Mouse (Mus musculus) midbrain, embryonic 15.5 days (tissue): ENCODE measurements around the gene Birc6. TPM values are rescaled to one million over a fixed set of nuclear protein-coding genes. Genes with fewer than 3 reads are reported as not detected.
A peak's percentile ranks its signal among the peaks of the same experiment; 100 is the strongest.

Experiments
- ATAC-seq: fragments of 200-750 bp; cut with Nextera tagmentation; replicated peaks from 2 replicates; pipeline ENCODE4 v1.8.0; 2017; ENCODE audit warnings: moderate TSS enrichment
- H3K27ac ChIP-seq: fragments of 300-500 bp; sonication (generic); 2 replicates; pipeline ENCODE4 v1.5.1; 2015; ENCODE audit warnings: mild to moderate bottlenecking, inconsistent platforms
- H3K27me3 ChIP-seq: fragments of 300-500 bp; sonication (generic); replicated peaks from 2 replicates; pipeline ENCODE4 v1.6.1; 2015; ENCODE audit warnings: inconsistent platforms
- H3K36me3 ChIP-seq: fragments of 300-500 bp; sonication (generic); replicated peaks from 2 replicates; pipeline ENCODE4 v1.6.1; 2015; ENCODE audit warnings: inconsistent platforms
- H3K4me1 ChIP-seq: fragments of 300-500 bp; sonication (generic); 2 replicates; pipeline ENCODE4 v1.6.1; 2015; ENCODE audit warnings: inconsistent platforms
- H3K4me2 ChIP-seq: fragments of 300-500 bp; sonication (generic); 2 replicates; pipeline ENCODE4 v1.6.1; 2015; ENCODE audit warnings: inconsistent platforms, mild to moderate bottlenecking, moderate library complexity
- H3K4me3 ChIP-seq: fragments of 300-500 bp; sonication (generic); 2 replicates; pipeline ENCODE4 v1.5.1; 2015; ENCODE audit warnings: mild to moderate bottlenecking, inconsistent platforms
- H3K9ac ChIP-seq: fragments of 300-500 bp; sonication (generic); 2 replicates; pipeline ENCODE4 v1.6.1; 2015; ENCODE audit warnings: mild to moderate bottlenecking, inconsistent platforms
- H3K9me3 ChIP-seq: fragments of 300-500 bp; sonication (generic); 2 replicates; pipeline ENCODE4 v1.6.1; 2016; ENCODE audit warnings: inconsistent platforms
- WGBS: fragments of 180-500 bp; shearing (Covaris S2); methylation state at CpG from one replicate; pipeline ENCODE4 v1.1.7; 2015; ENCODE audit warnings: mixed read lengths; 5-methylcytosine and 5-hydroxymethylcytosine counted together
- polyA plus RNA-seq: library from polyadenylated mRNA; unstranded; fragments of >200 nt; fragmentation: Nextera tagmentation; extraction: Ambion mirVana; gene quantifications from 2 replicates; pipeline ENCODE4 v1.2.1, GENCODE M21; 2015

Birc6 gene
- polyA plus RNA-seq, 1 experiment from 2014 or later: 95.1 TPM

DNA sequence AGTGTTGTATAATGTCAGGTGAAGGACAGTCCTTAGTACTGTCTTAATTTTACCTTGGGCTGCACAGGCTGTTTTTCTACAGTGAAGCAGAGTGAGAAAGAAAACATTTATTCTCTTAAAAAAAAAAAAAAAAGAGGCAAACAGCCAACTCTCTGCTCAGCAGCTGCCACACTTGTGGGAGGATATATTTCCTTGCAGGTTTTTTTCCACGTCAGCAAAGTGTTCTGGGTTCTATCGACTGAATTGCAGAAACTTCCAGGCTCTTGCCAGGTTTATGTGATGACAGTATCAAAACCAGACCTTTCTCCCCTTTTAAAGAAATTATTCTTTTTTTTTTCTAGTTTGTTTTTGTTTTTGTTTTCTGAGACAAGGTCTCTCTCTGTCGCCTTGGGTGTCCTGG lies 188.5 kb downstream of the Birc6 start:
- ATAC-seq: no peak
- WGBS: 65% methylated on average over 3 of the region's 3 CpGs
- no peak overlapping the region for H3K9ac ChIP-seq
- no peaks in the 10 kb centered on the region; the same call in 1 of the 2 replicates for H3K27me3 ChIP-seq
- peak overlapping the region; percentile 73; the same call in 1 of the 2 replicates for H3K4me3 ChIP-seq
- peaks cover 14% of the 10 kb centered on the region for H3K4me1 ChIP-seq
- H3K4me2 ChIP-seq: peak overlapping the region; percentile 83
- no peaks in the 10 kb centered on the region for H3K36me3 ChIP-seq
- no peak overlapping the region for H3K27ac ChIP-seq
- H3K9me3 ChIP-seq: no peaks in the 10 kb centered on the region

DNA sequence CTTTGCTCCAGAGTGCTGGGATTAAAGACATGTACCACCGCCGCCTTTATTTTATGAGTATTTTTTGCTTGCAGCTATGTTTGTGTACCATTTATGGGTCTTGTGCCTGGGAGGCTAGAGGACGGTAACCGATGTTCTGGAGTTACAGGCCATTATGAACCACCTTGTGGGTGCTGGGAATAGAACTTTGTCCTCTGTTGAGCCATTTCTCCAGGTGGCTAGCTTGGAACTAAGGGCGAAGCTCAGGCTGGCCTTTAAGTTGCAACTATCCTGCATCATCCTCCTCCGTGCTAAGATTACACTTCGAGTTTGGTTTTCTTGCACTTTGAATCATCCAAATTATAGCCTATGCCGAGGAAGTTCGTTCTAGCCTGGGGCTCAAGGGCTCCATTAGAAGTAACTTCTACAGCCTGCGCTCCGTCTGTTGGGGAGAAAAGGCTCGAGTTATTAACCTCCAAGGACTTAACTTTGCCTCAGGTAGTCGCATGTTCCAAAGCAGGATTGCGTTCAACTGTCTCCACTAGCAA lies 189.1 kb downstream of the Birc6 start:
- Histone ChIP-seq H3K27ac (no peak overlapping the region), H3K4me3 (peak overlapping the region; percentile 73), H3K9ac (peak overlapping the region; percentile 7; the same call in 1 of the 2 replicates), H3K27me3 (no peaks in the 10 kb centered on the region; the same call in 1 of the 2 replicates), H3K9me3 (no peaks in the 10 kb centered on the region), H3K36me3 (0 out of 2 replicates have a peak, but pooled peaks cover 3% of the 10 kb centered on the region), H3K4me2 (peak overlapping the region; percentile 83), H3K4me1 (peaks cover 14% of the 10 kb centered on the region)
- 13% methylated on average over 14 of the region's 14 CpGs for WGBS
- ATAC-seq: peak; percentile 60

DNA sequence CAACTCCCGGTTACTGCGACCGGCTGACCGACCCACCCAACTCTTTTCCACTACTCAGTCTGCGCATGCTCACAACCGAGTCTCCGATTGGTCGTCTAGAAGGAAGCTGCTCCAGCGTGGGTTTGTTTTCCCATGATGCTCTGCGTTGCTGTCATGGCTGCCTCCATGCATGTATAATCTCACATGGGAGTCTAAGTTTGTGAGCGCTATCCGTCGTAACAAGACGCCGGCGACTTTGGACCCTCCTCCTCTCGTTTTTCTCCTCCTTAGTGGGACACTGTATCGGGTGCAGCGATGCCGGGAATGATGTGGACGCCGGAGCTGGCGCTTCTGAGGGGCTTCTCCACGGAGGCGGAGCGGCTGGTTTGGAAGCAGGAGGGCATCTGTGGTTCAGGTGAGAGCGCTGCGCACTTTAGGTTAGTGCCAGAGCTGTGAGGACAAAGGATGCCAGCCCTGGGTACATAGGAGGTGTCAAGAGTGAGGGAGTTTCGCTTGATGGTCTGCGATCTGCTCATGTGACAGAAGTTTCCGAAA lies 189.6 kb downstream of the Birc6 start, which contains the start of gene Ttc27:
Ttc27 (plus strand) TSS at position 115 of the 534 bp plus-strand sequence.
- ATAC-seq: peak; percentile 95
- Histone ChIP-seq H3K27ac (no peak within 1 kb of the TSS), H3K36me3 (0 out of 2 replicates have a peak, but pooled peaks cover 3% of the 10 kb centered on the region), H3K27me3 (no peaks in the 10 kb centered on the region; the same call in 1 of the 2 replicates), H3K9me3 (no peaks in the 10 kb centered on the region), H3K4me3 (peak within 1 kb of the TSS; percentile 73), H3K4me1 (peaks cover 14% of the 10 kb centered on the region), H3K4me2 (peak within 1 kb of the TSS; percentile 83), H3K9ac (peak within 1 kb of the TSS; percentile 49)
- WGBS: 1% methylated on average over 31 of the region's 31 CpGs

DNA sequence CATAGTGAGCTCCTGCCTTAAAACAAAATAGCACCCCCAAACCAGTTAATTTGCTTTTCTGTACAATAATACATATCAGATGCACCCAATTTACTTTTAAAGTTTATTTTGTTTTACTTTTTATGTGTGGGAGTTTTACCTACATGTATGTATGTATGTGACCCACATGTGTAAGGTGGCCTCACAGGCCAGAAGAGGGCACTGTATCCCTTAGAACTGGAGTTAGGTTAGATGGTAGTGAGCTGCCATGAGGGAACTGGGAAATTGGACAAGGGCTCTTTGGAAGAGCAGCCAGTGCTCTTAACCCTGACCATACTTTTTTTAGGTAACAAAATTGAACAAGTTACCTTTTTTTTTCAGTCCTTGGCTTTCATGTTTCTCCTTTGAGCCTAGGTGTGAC lies 204.8 kb downstream of the Birc6 start:
- no peak overlapping the region for H3K4me2 ChIP-seq
- H3K9ac ChIP-seq: no peak overlapping the region
- H3K4me1 ChIP-seq: no peaks in the 10 kb centered on the region
- H3K4me3 ChIP-seq: no peak overlapping the region
- H3K36me3 ChIP-seq: peaks cover 5% of the 10 kb centered on the region; the same call in 1 of the 2 replicates
- no peaks in the 10 kb centered on the region for H3K27me3 ChIP-seq
- H3K9me3 ChIP-seq: no peaks in the 10 kb centered on the region
- no peak overlapping the region for H3K27ac ChIP-seq
- no peak for ATAC-seq

DNA sequence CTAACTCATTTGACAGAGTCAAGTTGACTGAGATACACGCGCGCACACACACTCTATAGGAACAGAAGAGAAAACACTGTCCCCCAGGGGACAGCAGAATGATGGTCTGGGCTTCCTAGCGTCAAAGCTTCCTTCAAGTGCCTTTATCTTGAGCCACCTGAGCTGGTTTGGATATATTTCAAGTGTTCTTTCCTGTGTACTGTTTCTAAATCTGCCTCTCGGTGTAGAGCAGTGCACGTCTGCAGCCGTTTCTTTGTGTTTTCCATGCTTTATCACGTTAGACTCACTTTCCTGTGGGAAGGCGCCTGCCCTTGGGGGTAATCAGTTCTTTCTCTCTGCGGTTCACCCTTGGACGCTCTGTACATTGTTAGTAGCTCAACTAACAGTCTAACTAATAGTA lies 207.3 kb downstream of the Birc6 start:
- no peak overlapping the region for H3K4me3 ChIP-seq
- no peaks in the 10 kb centered on the region for H3K4me1 ChIP-seq
- ATAC-seq: no peak
- H3K4me2 ChIP-seq: no peak overlapping the region
- H3K27me3 ChIP-seq: no peaks in the 10 kb centered on the region
- 89% methylated on average over 11 of the region's 11 CpGs for WGBS
- H3K9me3 ChIP-seq: no peaks in the 10 kb centered on the region
- no peak overlapping the region for H3K27ac ChIP-seq
- peaks cover 6% of the 10 kb centered on the region; the same call in 1 of the 2 replicates for H3K36me3 ChIP-seq
- no peak overlapping the region for H3K9ac ChIP-seq

DNA sequence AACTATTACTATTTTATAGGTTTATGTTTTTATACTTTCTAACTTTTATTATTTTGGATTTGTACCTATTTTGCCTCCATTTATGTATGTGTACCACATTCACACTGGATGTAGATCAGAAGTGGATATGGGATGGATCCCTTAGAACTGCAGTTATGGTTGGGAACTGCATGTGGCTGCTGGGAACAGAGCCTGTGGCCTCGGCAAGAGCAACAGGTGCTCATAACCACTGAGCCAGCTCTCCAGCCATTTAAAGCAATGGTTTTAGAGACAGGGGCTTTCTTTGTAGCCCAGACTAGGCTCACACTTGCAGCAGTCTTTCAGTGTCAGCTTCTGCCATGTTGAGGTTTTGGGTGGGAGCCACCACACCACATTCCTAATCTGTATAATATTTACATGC lies 221.6 kb downstream of the Birc6 start:
- H3K27ac ChIP-seq: no peak overlapping the region
- H3K9ac ChIP-seq: no peak overlapping the region
- WGBS: 86% methylated on average over 1 of the region's 1 CpGs
- no peak overlapping the region for H3K4me2 ChIP-seq
- H3K36me3 ChIP-seq: no peaks in the 10 kb centered on the region
- no peaks in the 10 kb centered on the region for H3K27me3 ChIP-seq
- H3K4me3 ChIP-seq: no peak overlapping the region
- H3K9me3 ChIP-seq: no peaks in the 10 kb centered on the region
- no peak for ATAC-seq
- no peaks in the 10 kb centered on the region for H3K4me1 ChIP-seq

DNA sequence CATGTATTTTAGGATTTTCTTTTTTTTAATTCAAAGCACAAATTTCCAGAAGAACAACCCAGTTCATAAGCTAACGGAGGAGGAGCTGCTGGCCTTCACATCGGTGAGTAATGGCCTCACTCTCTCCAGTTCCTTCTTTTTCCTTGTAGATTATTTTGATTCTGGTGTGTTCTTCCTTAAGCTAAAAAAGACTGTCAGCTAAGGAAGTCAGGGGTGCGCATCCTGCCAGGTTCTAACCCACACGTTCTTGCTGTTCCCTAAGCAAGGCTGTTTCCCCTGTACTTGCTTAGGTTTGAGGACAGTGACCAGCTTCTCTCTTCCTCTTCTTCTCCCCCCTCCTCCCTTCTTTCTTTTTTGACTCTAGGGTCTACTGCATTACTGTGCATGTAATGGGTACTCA lies 222.9 kb downstream of the Birc6 start:
- Histone ChIP-seq H3K9ac (no peak overlapping the region), H3K4me1 (no peaks in the 10 kb centered on the region), H3K36me3 (no peaks in the 10 kb centered on the region), H3K27ac (no peak overlapping the region), H3K27me3 (no peaks in the 10 kb centered on the region), H3K4me2 (no peak overlapping the region), H3K4me3 (no peak overlapping the region), H3K9me3 (no peaks in the 10 kb centered on the region)
- WGBS: 91% methylated on average over 4 of the region's 4 CpGs
- no peak for ATAC-seq

Other genes with a start within 250 kb of the Birc6 start
- gene Memo1, start 232.8 kb upstream of the Birc6 start, polyA plus RNA-seq: 51.3 and 57.8 TPM in 2 replicates
- 182 and 191 TPM in 2 replicates for gene Dpy30, start 204.4 kb upstream of the Birc6 start, polyA plus RNA-seq
- gene Spast, start 189.3 kb upstream of the Birc6 start, polyA plus RNA-seq: 37.6 and 38.4 TPM in 2 replicates
- 32.3 and 33.0 TPM in 2 replicates for gene Slc30a6, start 132.7 kb upstream of the Birc6 start, polyA plus RNA-seq
- gene Nlrc4, start 69.2 kb upstream of the Birc6 start, polyA plus RNA-seq: 0.41 and 0.43 TPM in 2 replicates
- 45.6 and 46.7 TPM in 2 replicates for gene Yipf4, start 38.8 kb upstream of the Birc6 start, polyA plus RNA-seq
- 13.8 and 17.1 TPM in 2 replicates for gene Ttc27, start 189.4 kb downstream of the Birc6 start, polyA plus RNA-seq